23 mouse cellular contexts compared by ENCODE assay signal in genomic region chr16:90910855-90911533, GRCm38 (mm10). TPM values are rescaled to one million over a fixed set of nuclear protein-coding genes. Genes with fewer than 3 reads are reported as not detected.
A peak's percentile ranks its signal among the peaks of the same experiment; 100 is the strongest.
DNase-seq lines count a peak whose midpoint lies in the region; TF ChIP-seq lines count a peak whose summit lies in the region.
"Had no signal": no experiment of that assay in that cellular context is flagged by ENCODE, and none has a peak within 500 bp of the region (broad histone marks: within the 10 kb centered on the region; RNA-seq: fewer than 3 reads in every experiment).

No protein-coding gene starts in this region.

- H3K27ac ChIP-seq in gastrocnemius, adult 2 months: peak overlapping the region; percentile 24
- H3K27ac ChIP-seq in spleen, adult 2 months (ENCODE audit: insufficient read depth, low read length): peak overlapping the region; percentile 31; the same call in 1 of the 2 replicates
- H3K27ac ChIP-seq: forebrain, embryonic 13.5 days; hindbrain, embryonic 15.5 days; kidney, postnatal 0 days; limb, embryonic 10.5 days; liver, embryonic 15.5 days; lung, embryonic 15.5 days; midbrain, embryonic 15.5 days; neural tube, embryonic 13.5 days; stomach, postnatal 0 days had no signal

- 78% methylated on average over 17 of the region's 17 CpGs for WGBS in spleen, adult 2 months

- DNase-seq in gastrocnemius, adult 2 months: no peak
- DNase-seq in gastrocnemius, postnatal 14 days: no peak
- no peak for DNase-seq in spleen, adult 2 months (ENCODE audit: low read depth in 1 of 2, low spot score in 2 of 2)
- DNase-seq in spleen, postnatal 36 days (ENCODE audit: low spot score in 2 of 2): no peak
- peak; percentile 23 for DNase-seq in brain, adult 2 months (ENCODE audit: low read depth, low spot score)
- no peak for DNase-seq in layer of hippocampus, adult 8-10 months (ENCODE audit: low spot score in 2 of 2)
- DNase-seq in left cerebral cortex, adult 18-20 months (ENCODE audit: low spot score in 2 of 2): no peak
- DNase-seq: cerebellum, adult 8-10 months; liver; lung, postnatal 4 days; right cerebral cortex, postnatal 4 days; thymus, adult 2 months; thymus, postnatal 4 days had no signal

- TF ChIP-seq CTCF in gastrocnemius, adult 2 months (IDR thresholded peaks at IDR 0.05): no peak
- TF ChIP-seq CTCF in spleen, adult 2 months (IDR thresholded peaks at IDR 0.05; ENCODE audit: extremely low read depth, insufficient read depth, insufficient read length, insufficient replicate concordance): no peak

- H3K36me3 ChIP-seq in spleen, adult 2 months (ENCODE audit: control insufficient read depth, insufficient read depth, low read length): no peaks in the 10 kb centered on the region
- H3K36me3 ChIP-seq: hindbrain, embryonic 15.5 days; limb, embryonic 10.5 days; liver, embryonic 15.5 days; lung, embryonic 15.5 days; midbrain, embryonic 15.5 days; neural tube, embryonic 13.5 days had no signal

- H3K4me1 ChIP-seq in spleen, adult 2 months (ENCODE audit: control insufficient read depth, insufficient read depth, insufficient read length): no peaks in the 10 kb centered on the region
- H3K4me1 ChIP-seq: forebrain, embryonic 13.5 days; hindbrain, embryonic 15.5 days; liver, embryonic 15.5 days; lung, embryonic 15.5 days; neural tube, embryonic 13.5 days had no signal

- H3K27me3 ChIP-seq in spleen, adult 2 months (ENCODE audit: control insufficient read depth, insufficient read depth, low read length): no peaks in the 10 kb centered on the region
- H3K27me3 ChIP-seq: forebrain, embryonic 13.5 days; hindbrain, embryonic 15.5 days; midbrain, embryonic 15.5 days; neural tube, embryonic 13.5 days had no signal

- TF ChIP-seq POLR2A in spleen, adult 2 months (IDR thresholded peaks at IDR 0.05; ENCODE audit: low read depth, low read length): no peak

- intact Hi-C loops in gastrocnemius, adult 2 months (cut with DNase I): no loop called here
- intact Hi-C loops in gastrocnemius, postnatal 14 days (cut with DNase I; ENCODE audit: low total_unique reads): no loop called here

- H3K4me3 ChIP-seq in gastrocnemius, adult 2 months: no peak overlapping the region
- no peak overlapping the region for H3K4me3 ChIP-seq in spleen, adult 2 months (ENCODE audit: extremely low read depth, insufficient read depth, insufficient read length)
- H3K4me3 ChIP-seq: forebrain, embryonic 13.5 days; hindbrain, embryonic 15.5 days; limb, embryonic 10.5 days; liver, embryonic 15.5 days; lung, embryonic 15.5 days; midbrain, embryonic 15.5 days; myocyte; neural tube, embryonic 13.5 days had no signal

RNA-seq across cellular contexts. Expression of gene Cfap298, which starts 23.9 kb away (rescaled TPM):
- total RNA-seq in gastrocnemius, adult 2 months (2021): 10 to 100 TPM; 33.1 to 33.8 TPM
- 10 to 100 TPM; 22.4 to 26.8 TPM for total RNA-seq in gastrocnemius, postnatal 14 days (2021)
- 10.7 and 11.7 TPM in 2 replicates for polyA plus RNA-seq in spleen, adult 2 months (2012; rRNA removed)
- 10 to 100 TPM; 37.6 to 47.0 (median 41.7) TPM for total RNA-seq in layer of hippocampus, adult 8-10 months (2022)
- 10 to 100 TPM; 39.8 to 48.0 TPM for total RNA-seq in left cerebral cortex, adult 18-20 months (2021)
